Mouse (Mus musculus) erythroblast, embryonic 14.5 days (primary cell): Measurements from ENCODE around the gene Kctd20. TPM values are rescaled to one million over a fixed set of nuclear protein-coding genes. Genes with fewer than 3 reads are reported as not detected.

Experiments
- H3K27me3 ChIP-seq: 2 replicates; pipeline ENCODE4 v1.6.1; 2012; ENCODE audit warnings: inconsistent platforms; ENCODE audit not compliant: control insufficient read depth
- H3K36me3 ChIP-seq: 2 replicates; pipeline ENCODE4 v1.6.1; 2012; ENCODE audit warnings: mild to moderate bottlenecking, inconsistent platforms; ENCODE audit not compliant: control insufficient read depth
- H3K4me1 ChIP-seq: 2 replicates; pipeline ENCODE4 v1.6.1; 2012; ENCODE audit warnings: inconsistent platforms; ENCODE audit not compliant: control insufficient read depth
- H3K4me3 ChIP-seq: replicated peaks from 2 replicates; pipeline ENCODE3; 2012; ENCODE audit warnings: moderate library complexity, mild to moderate bottlenecking, inconsistent platforms
- H3K9me3 ChIP-seq: 2 replicates; pipeline ENCODE4 v1.6.1; 2012; ENCODE audit warnings: low read length, inconsistent platforms, mixed read lengths; ENCODE audit not compliant: control insufficient read depth
- GATA1 ChIP-seq: IDR thresholded peaks from 2 replicates; pipeline ENCODE4 v1.6.1; 2012; ENCODE audit warnings: low read length, inconsistent platforms, mixed read lengths
- TAL1 ChIP-seq: IDR thresholded peaks from 3 replicates; pipeline ENCODE4 v1.6.1; 2012; ENCODE audit warnings: low read length, inconsistent platforms, mixed read lengths
- polyA plus RNA-seq: library from polyadenylated mRNA; stranded (reverse); fragments of >175 nt; gene quantifications from 2 replicates; pipeline ENCODE4 v1.2.3, GENCODE M21; 2012

The Kctd20 gene
- polyA plus RNA-seq, 1 experiment, result 19.7 TPM

DNA sequence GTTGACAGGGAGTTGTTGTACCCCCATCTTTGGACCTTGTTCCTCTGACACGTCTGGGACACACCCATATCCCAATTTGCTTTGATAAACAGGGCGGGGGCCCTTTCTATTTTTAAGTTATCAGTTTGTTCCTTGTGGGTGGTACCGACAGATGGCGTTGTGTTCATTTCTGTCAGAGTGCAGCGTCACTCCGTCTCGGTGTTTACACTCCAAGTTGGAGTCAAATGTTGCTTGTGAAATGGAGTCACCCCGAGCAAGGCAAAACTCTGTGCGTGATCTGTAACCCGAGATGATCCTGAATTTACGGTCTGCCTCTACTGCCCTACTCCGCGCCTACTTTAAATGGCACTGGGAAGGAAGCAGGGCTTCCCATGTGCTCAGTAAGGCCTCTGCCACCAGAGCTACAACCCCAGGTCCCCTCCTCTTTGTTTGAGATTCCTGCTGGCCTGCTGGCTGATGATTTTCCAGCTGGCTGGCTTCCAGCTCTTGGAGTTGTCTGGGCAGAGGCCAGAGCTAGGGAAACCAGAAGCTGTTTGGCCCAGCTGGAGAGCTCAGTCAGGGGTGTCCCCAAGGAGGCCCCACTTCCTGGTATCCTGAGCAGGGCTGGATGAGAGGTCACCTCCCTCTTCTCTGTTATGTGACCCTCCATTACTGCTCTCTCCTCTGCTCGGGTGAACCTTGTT is 21.2 kb upstream of the Kctd20 start:
- Histone ChIP-seq H3K4me3 (peak overlapping the region; percentile 58), H3K4me1 (peaks cover 76% of the 10 kb centered on the region)

DNA sequence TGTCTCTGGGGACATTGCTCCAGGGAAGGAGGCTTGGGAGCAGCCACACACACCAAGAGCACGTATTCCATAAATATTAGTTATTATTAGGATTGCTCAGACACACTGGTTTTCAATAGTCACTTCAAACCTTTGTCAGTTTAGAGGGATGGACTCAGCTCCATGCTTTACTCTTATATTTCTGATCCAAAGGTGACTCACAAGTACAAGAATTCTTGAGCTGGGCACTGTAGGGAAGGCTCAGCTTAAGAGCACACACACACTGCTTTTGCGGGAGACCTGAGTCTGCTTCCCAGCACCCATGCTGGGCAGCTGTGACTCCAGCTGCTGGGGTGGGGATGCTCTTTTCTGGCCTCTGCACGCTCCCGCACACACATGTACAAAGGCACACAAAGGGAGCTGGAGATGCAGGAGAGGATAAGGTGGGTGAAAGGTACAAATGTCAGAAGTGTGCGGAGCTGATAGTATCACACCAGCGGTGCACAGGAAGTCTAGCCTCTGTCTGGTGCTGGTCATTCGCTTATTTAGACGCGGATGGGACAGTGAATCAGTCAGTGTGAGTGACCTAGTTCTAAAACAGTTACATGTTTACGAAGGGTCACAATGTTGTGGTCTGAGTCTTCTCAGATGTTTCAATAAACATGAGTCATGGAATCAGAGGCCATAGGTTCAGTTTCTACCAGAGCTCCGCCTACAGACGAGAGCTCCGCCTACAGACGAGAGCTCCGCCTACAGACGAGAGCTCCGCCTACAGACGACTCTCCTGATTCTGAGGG is 20.1 kb upstream of the Kctd20 start:
- peak overlapping the region; percentile 23 for H3K4me3 ChIP-seq
- TF ChIP-seq TAL1 (no peak), GATA1 (no peak)
- peaks cover 8% of the 10 kb centered on the region for H3K9me3 ChIP-seq
- no peaks in the 10 kb centered on the region for H3K27me3 ChIP-seq
- H3K4me1 ChIP-seq, result peaks cover 81% of the 10 kb centered on the region
- peaks cover 8% of the 10 kb centered on the region for H3K36me3 ChIP-seq

More for the DNA sequence above, 21.2 kb upstream of the Kctd20 start:
- TF ChIP-seq TAL1 (peak; percentile 91), GATA1 (peak; percentile 73)
- H3K9me3 ChIP-seq, result peaks cover 5% of the 10 kb centered on the region; the same call in 1 of the 2 replicates
- no peaks in the 10 kb centered on the region for H3K27me3 ChIP-seq
- peaks cover 8% of the 10 kb centered on the region for H3K36me3 ChIP-seq

DNA sequence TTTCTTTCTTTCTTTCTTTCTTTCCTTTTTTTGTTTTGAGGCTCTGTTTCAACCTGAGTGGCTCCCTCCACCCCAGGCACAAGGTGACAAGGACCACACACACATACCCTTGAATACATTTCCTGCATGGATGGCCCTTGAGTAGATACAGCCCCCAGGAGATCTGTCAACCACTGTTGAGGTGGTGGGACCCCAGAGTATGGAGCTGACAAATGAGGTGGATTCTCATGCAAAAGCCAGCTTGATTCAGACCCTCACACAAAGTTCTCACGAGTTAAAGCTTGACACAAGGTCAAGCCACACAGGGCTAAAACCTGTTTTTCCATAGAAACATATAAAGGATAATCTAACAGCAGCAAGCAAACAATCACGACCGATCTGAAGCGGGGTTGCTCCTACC is 19.5 kb upstream of the Kctd20 start:
- Histone ChIP-seq H3K4me1 (peaks cover 79% of the 10 kb centered on the region), H3K4me3 (no peak overlapping the region), H3K27me3 (no peaks in the 10 kb centered on the region), H3K36me3 (peaks cover 8% of the 10 kb centered on the region), H3K9me3 (peaks cover 14% of the 10 kb centered on the region)
- TF ChIP-seq TAL1 (no peak), GATA1 (no peak)

DNA sequence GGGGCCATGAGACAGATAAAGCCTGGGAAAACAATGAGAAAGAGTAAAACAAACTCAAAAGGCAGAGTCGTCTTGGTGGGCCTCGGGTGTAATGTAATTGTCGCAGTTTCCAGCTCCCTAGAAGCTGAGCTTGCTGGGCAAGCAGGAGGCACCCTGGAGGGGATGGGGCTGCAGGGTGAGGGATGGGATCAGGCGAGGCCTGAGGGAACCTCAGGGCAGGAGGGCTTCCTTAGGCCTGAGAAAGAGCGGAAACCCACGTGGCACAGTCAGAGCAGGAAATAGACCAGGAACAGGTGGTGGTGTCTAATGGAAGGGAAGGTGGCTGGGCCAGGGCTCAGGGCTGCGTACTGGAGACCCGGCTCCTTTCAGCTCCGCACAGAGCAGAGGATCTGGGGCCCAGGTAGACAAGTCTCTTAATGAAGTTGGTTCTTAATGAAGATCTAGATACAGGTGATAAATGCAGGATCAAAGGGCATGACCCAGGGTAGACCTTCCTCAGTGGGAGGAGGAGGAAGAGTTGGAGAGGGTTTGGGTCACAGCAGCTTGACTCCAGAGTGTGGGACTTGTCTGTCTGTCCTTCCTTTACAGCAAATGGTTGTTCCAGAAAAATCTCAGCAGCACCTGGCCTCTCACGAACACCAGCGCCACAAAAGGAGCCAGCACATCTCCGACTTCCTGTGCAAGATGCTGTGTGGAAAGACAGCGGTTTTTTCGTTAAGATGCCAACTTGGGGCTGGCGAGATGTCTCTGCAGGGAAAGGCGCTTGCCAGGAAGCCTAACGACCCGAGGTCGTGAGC is 17.4 kb upstream of the Kctd20 start:
- TF ChIP-seq GATA1 (no peak), TAL1 (no peak)
- H3K36me3 ChIP-seq, result peaks cover 8% of the 10 kb centered on the region
- peaks cover 60% of the 10 kb centered on the region for H3K4me1 ChIP-seq
- H3K9me3 ChIP-seq, result peaks cover 14% of the 10 kb centered on the region
- no peaks in the 10 kb centered on the region for H3K27me3 ChIP-seq
- no peak overlapping the region for H3K4me3 ChIP-seq

DNA sequence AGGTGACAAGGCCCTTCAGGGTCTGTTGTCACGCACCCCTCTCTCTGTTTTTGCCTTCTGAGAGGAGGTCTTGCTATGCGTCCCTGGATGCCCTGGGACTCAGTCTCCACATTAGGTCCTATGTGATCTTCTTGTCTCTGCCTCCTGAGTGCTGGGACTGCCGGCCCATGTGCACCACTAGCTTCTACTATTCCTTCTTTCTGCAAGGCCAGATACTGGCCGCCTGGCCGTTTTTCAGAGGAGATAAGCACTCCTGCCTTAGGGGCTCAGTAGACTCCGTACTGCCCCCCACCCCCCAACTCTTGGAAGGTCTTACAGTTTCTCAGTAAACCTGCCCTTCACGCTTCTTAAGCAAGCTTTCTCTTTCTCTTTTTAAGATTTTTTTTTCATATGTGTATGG is 15.6 kb upstream of the Kctd20 start:
- no peak for TF ChIP-seq TAL1
- TF ChIP-seq GATA1, result no peak
- H3K4me3 ChIP-seq, result no peak overlapping the region
- H3K4me1 ChIP-seq, result peaks cover 47% of the 10 kb centered on the region
- peaks cover 18% of the 10 kb centered on the region for H3K9me3 ChIP-seq
- H3K27me3 ChIP-seq, result no peaks in the 10 kb centered on the region
- H3K36me3 ChIP-seq, result peaks cover 8% of the 10 kb centered on the region

DNA sequence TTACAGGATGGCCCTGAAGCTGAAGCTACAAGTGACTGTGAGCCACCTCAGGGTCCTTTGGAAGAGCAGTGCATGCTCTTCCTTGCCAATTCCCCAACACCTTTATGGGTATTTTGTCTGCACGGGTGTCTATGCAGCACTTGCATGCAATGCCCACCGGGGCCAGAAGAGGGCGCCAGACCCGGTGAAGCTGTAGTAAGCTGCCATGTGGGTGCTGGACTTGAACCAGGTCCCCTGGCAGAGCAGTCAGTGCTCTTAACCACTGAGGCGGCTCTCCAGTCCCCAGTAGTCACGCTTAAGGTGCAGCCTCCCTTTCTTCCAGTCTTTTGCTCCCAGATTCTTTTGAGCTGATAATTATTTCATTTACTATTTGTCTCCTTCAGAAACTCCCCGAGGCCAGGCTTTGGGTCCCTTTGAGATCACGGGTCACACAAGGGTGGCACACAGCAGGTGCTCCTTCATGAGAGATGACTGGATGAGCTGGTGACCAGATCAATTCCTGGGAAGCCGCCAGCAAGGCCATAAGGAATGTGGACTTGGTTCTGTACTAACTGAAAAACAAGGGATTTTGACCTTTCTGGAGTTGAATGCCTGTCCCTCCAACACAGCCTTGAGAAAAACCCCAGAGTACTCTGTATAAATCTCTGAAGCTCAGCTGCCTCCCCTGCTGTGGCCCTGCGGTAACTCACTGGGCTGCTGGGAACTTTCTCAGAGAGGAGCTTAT is 15.0 kb upstream of the Kctd20 start:
- Histone ChIP-seq H3K36me3 (peaks cover 4% of the 10 kb centered on the region), H3K4me1 (peaks cover 46% of the 10 kb centered on the region), H3K4me3 (no peak overlapping the region), H3K9me3 (peaks cover 21% of the 10 kb centered on the region), H3K27me3 (no peaks in the 10 kb centered on the region)
- TF ChIP-seq TAL1, result no peak
- TF ChIP-seq GATA1, result no peak

DNA sequence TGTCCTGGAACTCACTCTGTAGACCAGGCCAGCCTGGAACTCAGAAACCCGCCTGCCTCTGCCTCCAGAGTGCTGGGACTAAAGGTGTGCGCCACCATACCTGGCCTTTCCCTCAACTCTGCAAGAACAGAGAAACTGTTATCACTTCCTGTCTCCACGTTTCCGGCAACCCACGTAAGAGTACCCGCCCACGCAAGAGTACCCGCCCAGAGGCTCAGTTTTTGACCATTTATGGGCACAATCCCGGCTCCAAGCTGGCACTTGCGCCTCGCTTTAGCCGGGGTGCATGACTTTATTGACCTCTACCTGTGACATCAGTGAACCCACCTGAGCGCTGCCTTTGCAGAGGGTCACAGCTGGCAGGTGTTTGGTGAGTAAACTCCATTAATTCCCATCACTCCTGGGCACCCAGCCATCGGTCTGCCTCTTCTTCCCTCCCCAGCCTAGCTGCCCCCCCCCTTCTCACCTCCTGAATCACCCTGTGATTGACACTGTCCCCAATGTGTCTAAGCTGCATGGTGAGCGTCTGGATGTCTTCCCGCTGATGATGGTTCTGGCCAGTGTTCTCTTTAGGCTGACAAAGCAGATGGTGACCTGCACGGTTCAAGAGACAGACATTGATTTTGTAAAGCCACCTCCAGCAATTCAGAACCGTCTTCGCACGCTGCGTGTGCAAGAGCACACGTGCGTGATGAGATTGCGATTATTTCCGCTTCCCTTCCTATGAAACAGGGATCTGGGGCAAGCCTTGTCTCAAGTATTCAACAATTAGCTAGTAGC is 10.8 kb upstream of the Kctd20 start:
- TF ChIP-seq GATA1, result no peak
- H3K36me3 ChIP-seq, result no peaks in the 10 kb centered on the region
- peaks cover 37% of the 10 kb centered on the region for H3K4me1 ChIP-seq
- H3K4me3 ChIP-seq, result no peak overlapping the region
- peaks cover 22% of the 10 kb centered on the region for H3K9me3 ChIP-seq
- no peaks in the 10 kb centered on the region for H3K27me3 ChIP-seq

DNA sequence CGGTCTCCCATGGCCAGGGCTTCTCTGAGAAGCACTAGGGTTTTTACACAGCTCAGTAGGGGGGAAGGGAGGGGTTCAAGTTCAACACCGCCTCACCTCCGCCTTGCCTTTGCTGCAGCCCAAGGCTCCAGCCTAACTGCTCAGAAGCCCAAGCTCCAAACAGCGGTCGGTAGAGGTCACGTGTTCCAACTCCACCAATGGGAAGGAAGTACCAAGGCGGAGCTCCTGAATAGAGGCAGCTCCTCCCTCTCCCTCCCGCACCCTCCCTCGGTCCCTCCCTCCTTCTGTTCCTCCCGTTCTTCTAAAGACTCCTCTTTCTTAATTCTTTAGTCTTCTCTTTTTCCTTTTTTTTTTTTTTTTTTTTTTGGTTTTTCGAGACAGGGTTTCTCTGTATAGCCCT is 9.6 kb upstream of the Kctd20 start:
- Histone ChIP-seq H3K36me3 (no peaks in the 10 kb centered on the region), H3K4me1 (peaks cover 27% of the 10 kb centered on the region), H3K27me3 (peaks cover 7% of the 10 kb centered on the region), H3K4me3 (peak overlapping the region; percentile 42), H3K9me3 (peaks cover 24% of the 10 kb centered on the region)
- TF ChIP-seq GATA1 (no peak), TAL1 (no peak)
